Mouse (Mus musculus) gastrocnemius, postnatal 4 days (tissue): ENCODE measurements around the gene Trim72. TPM values are rescaled to one million over a fixed set of nuclear protein-coding genes. Genes with fewer than 3 reads are reported as not detected.

Experiments
- DNase-seq, 2 experiments: peaks; one replicate each; pipeline ENCODE4 v3.0.0; 2021 to 2022; ENCODE audit warnings: low spot score in 2 of 2, mixed read lengths in 2 of 2
- total RNA-seq, 2 experiments: library from RNA; stranded (reverse); gene quantifications; 2 replicates each; pipeline ENCODE4 v1.2.3; 2021

The Trim72 gene
- total RNA-seq, 2 experiments from 2014 or later, result 254 to 296 TPM

GRCm38 (mm10) chr7:128045640-128046039 lies 41.9 kb downstream of the Trim72 start:
- DNase-seq, result no peak

GRCm38 (mm10) chr7:128048819-128049218 lies 45.1 kb downstream of the Trim72 start:
- no peak for DNase-seq

GRCm38 (mm10) chr7:128049254-128049653 lies 45.5 kb downstream of the Trim72 start:
- no peak for DNase-seq

- no peak for DNase-seq
These were observed 47.0 kb downstream of the Trim72 start for GRCm38 (mm10) chr7:128050739-128051138.

- no peak for DNase-seq
These were observed 49.3 kb downstream of the Trim72 start for GRCm38 (mm10) chr7:128053061-128053460.

- no peak for DNase-seq
These were observed 53.2 kb downstream of the Trim72 start for GRCm38 (mm10) chr7:128056917-128057444.

- DNase-seq, result no peak
These were observed 54.1 kb downstream of the Trim72 start for GRCm38 (mm10) chr7:128057860-128058259.

GRCm38 (mm10) chr7:128058576-128058975 lies 54.8 kb downstream of the Trim72 start:
- DNase-seq, result no peak

- no peak for DNase-seq
These were observed 55.3 kb downstream of the Trim72 start for GRCm38 (mm10) chr7:128059091-128059490.

Other genes with a start within 250 kb of the Trim72 start
- gene Orai3, start 234.1 kb upstream of the Trim72 start, total RNA-seq, result 10 to 100 TPM; 12.3 to 13.9 TPM
- gene Setd1a, start 227.3 kb upstream of the Trim72 start, total RNA-seq, result 10 to 100 TPM; 30.3 to 32.4 TPM
- 1 to 10 TPM; 2.8 to 4.0 TPM for gene Gm49388, start 218.3 kb upstream of the Trim72 start, total RNA-seq
- gene Hsd3b7, start 203.3 kb upstream of the Trim72 start, total RNA-seq, result 10 to 100 TPM; 13.0 to 13.3 TPM
- 10 to 100 TPM; 82.8 to 84.9 TPM for gene Stx4a, start 179.7 kb upstream of the Trim72 start, total RNA-seq
- 1 to 10 TPM; 4.7 to 6.3 TPM for gene Stx1b, start 179.4 kb upstream of the Trim72 start, total RNA-seq
- 10 to 100 TPM; 24.0 to 27.1 TPM for gene Zfp646, start 127.7 kb upstream of the Trim72 start, total RNA-seq
- 10 to 100 TPM in 1 of 2 experiments, 1 to 10 TPM in 1; 8.8 to 10.1 TPM for gene Zfp668, start 127.1 kb upstream of the Trim72 start, total RNA-seq
- 1 to 10 TPM; 1.6 to 1.8 TPM for gene Prss53, start 113.0 kb upstream of the Trim72 start, total RNA-seq
- gene Gm21974, start 108.5 kb upstream of the Trim72 start, total RNA-seq, result not detected
- 10 to 100 TPM; 62.4 to 71.8 TPM for gene Vkorc1, start 108.3 kb upstream of the Trim72 start, total RNA-seq
- gene Bckdk, start 99.9 kb upstream of the Trim72 start, total RNA-seq, result 10 to 100 TPM; 84.7 to 92.3 TPM
- 10 to 100 TPM; 18.5 to 23.2 TPM for gene Kat8, start 91.4 kb upstream of the Trim72 start, total RNA-seq
- not detected for gene Prss8, start 73.8 kb upstream of the Trim72 start, total RNA-seq
- gene Prss36, start 57.2 kb upstream of the Trim72 start, total RNA-seq, result 1 to 10 TPM; 7.6 to 8.9 TPM
- 100 to 1,000 TPM; 287 to 354 TPM for gene Fus, start 36.5 kb upstream of the Trim72 start, total RNA-seq
- gene Pycard, start 10.1 kb upstream of the Trim72 start, total RNA-seq, result 10 to 100 TPM; 16.0 to 21.7 TPM
- gene Itgam, start 58.7 kb downstream of the Trim72 start, total RNA-seq, result 1 to 10 TPM; 3.9 to 4.6 TPM
- not detected for gene Gm49368, start 58.7 kb downstream of the Trim72 start, total RNA-seq
- gene Itgax, start 125.6 kb downstream of the Trim72 start, total RNA-seq, result under 1 TPM; 0.31 to 0.37 TPM
- gene Itgad, start 150.4 kb downstream of the Trim72 start, total RNA-seq, result not detected
- 100 to 1,000 TPM; 677 to 707 TPM for gene Cox6a2, start 202.4 kb downstream of the Trim72 start, total RNA-seq
- 10 to 100 TPM; 12.9 TPM for gene Armc5, start 233.4 kb downstream of the Trim72 start, total RNA-seq
- 1 to 10 TPM; 4.6 to 5.5 TPM for gene 9130023H24Rik, start 234.1 kb downstream of the Trim72 start, total RNA-seq
- gene Tgfb1i1, start 242.9 kb downstream of the Trim72 start, total RNA-seq, result 10 to 100 TPM; 47.0 to 48.0 TPM